Mouse (Mus musculus) kidney, adult 18-20 months (tissue): ENCODE results near the gene Epn1.
A peak's percentile ranks its signal among the peaks of the same experiment; 100 is the strongest.

Source experiments
- DNase-seq: peaks from one replicate; pipeline ENCODE4 v3.0.0; 2021

The Epn1 gene

DNA sequence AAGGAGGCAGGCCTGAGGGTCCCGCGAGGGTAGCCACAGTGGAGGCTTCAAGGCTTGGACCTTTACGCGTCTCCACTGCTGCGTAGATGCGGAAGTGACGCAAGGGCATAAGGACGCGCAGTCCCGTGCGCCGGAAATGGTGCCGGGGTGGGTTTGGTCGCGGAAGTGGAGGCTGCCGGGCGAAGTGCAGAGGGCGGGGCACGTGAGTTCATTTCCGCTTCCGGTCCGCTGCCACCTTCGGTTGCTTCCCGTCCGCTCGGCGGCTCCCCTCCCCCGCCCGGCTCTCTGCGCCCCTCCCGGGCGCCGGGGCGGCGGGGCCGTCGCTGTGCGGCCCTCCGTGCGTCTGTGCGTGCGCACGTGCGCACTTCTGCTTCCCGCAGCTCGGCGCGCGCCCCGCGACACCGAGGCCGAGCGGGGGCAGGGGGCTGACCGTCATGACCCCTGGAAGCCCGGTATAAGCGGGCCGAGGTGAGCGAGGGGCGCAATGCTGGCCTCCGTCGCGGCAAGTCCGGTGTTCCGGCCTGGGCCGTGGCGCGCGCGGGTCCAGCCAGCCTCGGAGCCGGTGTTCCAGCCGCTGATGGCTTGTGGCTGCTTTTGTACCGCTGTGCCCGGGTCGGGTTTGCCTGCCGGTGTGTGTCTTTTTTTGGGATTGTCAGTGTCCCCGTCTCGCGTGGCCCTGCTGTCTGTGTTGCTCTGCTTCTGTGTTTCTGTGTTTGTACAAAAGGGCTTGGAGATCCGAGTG is at the start of gene Epn1:
Gene Epn1 (plus strand): TSS at position 226 of the 742 bp plus-strand sequence.
- peak; percentile 95 for DNase-seq

DNA sequence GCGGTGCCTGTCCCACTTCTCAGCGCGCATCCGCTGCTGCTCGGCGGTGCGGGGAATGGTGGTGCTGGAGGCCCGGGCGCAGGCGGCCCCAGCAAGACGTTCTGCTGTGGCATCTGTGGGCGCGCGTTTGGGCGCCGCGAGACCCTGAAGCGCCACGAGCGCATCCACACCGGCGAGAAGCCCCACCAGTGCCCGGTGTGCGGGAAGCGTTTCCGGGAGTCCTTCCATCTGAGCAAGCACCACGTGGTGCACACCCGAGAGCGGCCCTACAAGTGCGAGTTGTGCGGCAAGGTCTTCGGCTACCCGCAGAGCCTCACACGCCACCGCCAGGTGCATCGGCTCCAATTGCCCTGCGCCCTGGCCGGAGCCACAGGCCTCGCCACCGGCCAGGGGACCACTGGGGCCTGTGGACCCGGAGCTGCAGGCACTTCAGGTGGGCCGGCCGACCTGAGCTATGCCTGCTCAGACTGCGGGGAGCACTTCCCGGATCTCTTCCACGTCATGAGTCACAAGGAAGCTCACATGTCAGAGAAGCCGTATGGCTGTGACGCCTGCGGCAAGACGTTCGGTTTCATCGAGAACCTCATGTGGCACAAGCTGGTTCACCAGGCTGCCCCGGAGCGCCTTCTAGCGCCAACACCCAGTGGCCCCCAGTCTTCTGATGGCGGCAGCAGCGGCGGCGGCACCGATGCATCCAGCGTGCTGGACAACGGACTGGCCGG is 49.3 kb upstream of the Epn1 start:
- DNase-seq = no peak

DNA sequence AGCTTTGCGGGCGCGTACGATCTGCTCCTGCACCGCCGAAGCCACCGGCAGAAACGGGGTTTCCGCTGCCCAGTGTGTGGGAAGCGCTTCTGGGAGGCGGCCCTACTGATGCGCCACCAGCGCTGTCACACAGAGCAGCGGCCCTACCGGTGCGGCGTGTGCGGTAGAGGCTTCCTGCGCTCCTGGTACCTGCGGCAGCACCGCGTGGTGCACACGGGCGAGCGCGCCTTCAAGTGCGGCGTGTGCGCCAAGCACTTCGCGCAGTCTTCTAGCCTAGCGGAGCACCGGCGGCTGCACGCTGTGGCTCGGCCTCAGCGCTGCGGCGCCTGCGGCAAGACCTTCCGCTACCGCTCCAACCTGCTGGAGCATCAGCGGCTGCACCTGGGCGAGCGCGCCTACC is 48.5 kb upstream of the Epn1 start:
- DNase-seq = no peak

- DNase-seq = no peak
These were observed 46.2 kb upstream of the Epn1 start, which contains the start of gene 4632433K11Rik for GRCm38 (mm10) chr7:5033818-5034217. Gene 4632433K11Rik, plus strand, starts transcription at chr7:5034118.

GRCm38 (mm10) chr7:5035628-5036027 is 44.4 kb upstream of the Epn1 start:
- no peak for DNase-seq

- DNase-seq = no peak
These were observed 43.9 kb upstream of the Epn1 start for GRCm38 (mm10) chr7:5036136-5036535.

DNA sequence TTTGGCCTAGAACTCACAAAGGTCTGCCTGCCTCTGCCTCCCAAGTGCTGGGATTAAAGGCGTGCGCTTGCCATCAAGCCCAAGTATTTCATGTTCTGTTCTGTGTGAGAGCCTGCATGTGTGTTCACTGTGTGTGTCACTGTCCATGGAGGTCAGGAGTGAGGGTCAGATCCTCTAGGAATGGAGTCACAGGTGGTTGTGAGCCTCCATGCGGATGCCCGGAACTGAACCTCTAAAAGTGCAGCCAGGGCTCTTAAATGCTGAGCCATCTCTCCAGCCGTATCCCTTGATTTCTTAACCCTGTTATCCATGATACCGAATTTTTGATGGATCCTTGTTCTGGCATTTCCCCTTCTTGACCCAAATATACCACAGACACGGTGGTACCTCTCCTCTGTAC is 43.0 kb upstream of the Epn1 start:
- no peak for DNase-seq

- DNase-seq = no peak
These were observed 42.6 kb upstream of the Epn1 start for GRCm38 (mm10) chr7:5037467-5037866.

DNA sequence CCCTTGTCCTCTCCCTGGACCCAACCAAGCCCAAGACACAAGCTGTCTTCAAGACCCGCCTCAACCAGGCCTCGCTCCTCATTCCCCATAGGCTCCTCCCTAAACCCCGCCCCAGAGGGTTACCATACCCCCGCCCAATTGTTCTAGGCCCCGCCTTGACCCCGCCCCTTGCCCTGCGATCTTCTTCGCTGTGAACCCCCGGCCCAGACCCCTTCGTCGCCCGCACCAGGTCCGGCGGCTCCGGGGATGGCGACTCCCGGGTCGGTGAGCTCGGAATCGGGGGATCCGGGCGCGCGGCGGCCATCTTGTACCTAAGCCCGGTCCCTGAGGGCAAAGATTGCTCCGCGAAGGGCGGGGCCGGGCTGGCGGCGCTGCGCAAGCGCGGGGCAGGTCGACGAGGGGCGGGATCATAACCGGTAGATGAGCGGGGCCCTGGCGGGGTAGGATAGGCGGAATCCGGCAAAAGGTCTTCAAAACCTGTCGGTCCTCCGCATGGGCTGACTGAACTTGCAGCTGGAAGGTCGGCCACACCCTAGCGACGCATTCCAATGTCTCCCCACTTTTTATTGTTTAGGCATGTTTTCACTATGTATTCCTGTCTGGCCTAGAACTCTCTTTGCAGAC is 41.8 kb upstream of the Epn1 start, which contains the start of gene Zfp784:
Gene Zfp784 (minus strand): TSS at position 338 of the 624 bp plus-strand sequence.
- peak; percentile 97 for DNase-seq

DNA sequence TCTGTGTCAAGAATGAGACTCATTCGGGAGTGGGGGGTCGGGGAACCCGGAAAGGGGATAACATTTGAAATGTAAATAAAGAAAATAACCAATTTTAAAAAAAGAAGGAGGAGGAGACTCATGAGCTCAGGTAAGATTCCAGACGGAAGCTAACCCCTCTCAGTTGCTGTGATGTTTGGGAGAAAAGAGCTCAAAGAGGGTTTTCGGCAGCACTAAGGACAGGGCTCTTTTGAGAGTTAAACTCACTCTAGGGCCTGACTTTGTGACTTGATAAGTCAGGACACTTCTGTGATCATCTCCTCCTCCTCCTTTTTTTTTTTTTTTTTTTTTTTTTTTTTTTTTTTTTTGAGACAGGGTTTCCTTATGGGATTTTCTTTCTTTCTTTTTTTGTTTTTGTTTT is 41.1 kb upstream of the Epn1 start:
- no peak for DNase-seq

- DNase-seq = no peak
These were observed 35.1 kb upstream of the Epn1 start for GRCm38 (mm10) chr7:5044981-5045380.

GRCm38 (mm10) chr7:5046112-5046511 is 33.9 kb upstream of the Epn1 start:
- DNase-seq = no peak

DNA sequence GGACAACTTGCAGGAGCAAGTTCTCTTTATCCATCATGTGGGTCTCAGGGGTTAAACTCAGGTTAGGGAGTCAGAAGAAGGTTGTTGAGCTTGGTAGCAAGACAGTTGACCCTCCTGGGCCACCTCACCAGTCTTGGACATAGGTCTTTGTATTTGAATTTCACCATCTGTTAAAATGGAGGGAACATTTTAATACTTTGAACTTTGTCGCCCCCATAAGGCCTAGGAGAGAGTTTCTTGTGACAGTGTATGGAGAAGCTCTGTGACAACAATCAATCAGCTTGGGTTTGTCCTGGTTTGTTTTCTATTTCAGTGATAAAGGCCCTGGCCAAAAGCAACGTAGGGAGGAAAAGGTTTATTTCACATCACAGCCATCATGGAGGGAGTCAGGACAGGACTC is 32.7 kb upstream of the Epn1 start:
- peak; percentile 27 for DNase-seq

DNA sequence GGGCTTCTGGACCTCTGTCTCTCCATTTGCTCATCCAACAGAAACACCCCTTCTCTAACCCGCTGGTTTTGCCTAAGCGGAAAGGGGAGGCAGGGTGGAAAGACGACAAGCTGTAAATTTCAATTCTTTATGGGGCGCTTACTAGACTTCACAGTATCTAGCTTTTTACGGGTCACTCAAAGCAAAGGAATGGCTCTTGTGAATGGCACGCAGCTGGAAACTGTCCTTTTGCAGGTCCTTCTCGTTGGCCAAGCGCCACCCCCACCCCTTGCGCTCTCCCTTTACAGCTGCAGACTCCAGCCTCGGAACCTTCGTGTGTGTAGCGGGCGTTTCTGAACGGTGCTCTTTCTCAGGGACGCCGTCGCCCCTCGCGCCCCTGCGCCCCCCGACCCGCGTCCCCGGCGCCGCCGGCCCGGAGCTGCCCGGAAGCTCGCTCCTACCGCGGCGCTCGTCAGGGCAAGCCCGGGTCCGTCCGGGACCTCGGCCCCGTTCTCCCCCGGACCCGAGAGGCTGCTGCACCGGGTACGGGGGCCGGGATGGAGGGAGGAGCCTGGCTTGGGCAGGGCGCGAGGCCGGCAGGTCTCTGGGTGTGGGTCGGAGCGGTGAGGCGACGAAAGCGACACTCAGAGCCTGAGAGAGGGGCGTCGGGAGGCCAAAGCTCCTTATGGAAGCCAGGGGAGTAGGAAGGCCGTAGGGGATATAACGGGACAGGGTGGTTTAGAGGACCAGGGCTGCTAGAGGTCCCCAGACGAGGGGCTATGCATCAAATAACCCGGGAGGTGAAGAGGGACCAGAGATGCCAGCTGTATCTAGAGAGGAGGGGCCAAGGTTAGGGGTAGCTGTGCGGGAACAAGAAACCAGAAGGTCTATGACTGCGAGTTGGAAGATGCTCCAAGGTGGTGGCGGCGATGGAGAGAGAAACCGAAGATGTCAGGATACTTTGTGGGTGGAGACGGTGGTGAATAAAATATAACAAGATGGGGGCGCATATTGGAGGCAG is 28.5 kb upstream of the Epn1 start, which contains the start of gene Zfp580:
Gene Zfp580 (plus strand): TSS at position 346 of the 1,000 bp plus-strand sequence.
- peak; percentile 83 for DNase-seq

GRCm38 (mm10) chr7:5052438-5052837 is 27.6 kb upstream of the Epn1 start:
- no peak for DNase-seq

GRCm38 (mm10) chr7:5052931-5053343 is 27.1 kb upstream of the Epn1 start:
- DNase-seq = no peak

GRCm38 (mm10) chr7:5053456-5054179 is 26.4 kb upstream of the Epn1 start:
- DNase-seq = no peak

DNA sequence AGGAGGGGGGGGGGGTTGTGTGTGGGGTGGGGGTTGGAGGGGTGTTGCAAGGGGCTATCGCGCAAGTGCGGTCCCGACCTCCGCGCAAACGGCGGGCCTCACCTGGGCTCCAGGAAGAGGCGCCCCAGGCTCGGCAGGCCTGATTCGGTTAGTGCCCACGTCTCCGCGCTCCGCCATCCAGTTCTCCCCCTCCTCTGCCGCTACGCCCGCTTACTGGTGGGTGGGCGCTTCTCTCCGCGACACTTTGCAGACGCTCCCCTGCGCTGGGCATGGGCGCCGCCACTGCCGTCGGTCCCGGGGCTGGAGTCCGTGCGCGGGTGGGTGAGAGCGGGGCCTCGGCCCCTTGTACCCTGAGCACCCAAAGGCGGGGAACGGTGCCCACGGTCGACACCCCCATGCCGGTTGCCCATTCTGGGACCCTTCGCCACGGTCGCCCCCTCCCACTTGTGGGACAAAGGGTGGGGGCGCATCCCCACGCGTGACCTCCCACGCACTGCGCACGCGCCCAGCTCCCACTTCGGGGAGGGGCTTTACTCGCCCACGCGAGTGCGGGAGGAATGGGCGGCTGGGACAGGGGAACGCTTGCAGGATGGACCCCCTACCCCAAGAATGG is 23.3 kb upstream of the Epn1 start:
- DNase-seq = no peak

DNA sequence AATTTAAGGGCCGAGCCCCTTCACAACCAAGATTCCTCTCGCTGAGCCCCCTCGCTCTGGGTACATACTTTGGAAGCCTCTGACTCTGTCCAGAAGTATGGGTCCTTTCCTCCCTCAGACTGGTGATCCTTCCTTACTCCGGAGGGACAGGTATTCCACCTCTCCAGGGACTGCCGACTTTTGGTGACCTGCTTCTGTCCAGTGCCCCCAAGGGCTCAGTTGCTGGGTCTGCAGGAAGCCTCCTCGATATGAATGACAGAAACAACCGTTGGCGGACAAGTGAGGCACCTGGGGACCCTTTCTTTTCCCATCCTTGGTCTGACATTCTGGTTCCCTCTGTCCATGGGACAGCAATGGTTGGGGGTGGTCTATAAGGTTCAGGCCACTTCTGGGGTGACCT is 22.7 kb upstream of the Epn1 start:
- no peak for DNase-seq

GRCm38 (mm10) chr7:5057804-5058203 is 22.2 kb upstream of the Epn1 start:
- DNase-seq = no peak

DNA sequence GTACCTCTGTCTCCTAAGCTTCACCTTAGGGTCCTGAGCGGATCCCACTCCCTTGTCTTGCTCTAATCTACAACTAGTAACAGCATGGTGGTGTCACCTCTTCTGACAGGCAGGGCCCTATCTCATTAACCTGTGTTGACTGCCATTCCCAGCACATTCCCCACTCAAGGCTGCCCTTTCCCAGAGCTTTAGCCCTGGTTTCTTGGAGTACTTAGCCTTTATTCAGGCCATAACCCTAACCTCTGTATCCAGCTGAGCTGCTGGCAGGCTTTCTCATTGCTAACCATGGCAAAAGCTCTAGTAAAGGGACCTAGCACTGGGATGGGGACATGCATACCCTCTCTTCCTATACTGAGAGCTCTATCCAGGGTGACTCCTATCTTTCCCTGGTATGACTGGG is 21.4 kb upstream of the Epn1 start:
- no peak for DNase-seq
